Mouse (Mus musculus) limb, embryonic 12.5 days (tissue): ENCODE results near the gene Fbxo30. TPM values are rescaled to one million over a fixed set of nuclear protein-coding genes. Genes with fewer than 3 reads are reported as not detected.
"Not testable (repeated sequence)": the region's sequence is repeated elsewhere in the genome, so short reads cannot be mapped to it uniquely, and the experiment has no call there.

Experiments used
- ATAC-seq: fragments of 200-750 bp; cut with Nextera tagmentation; 2 replicates; pipeline ENCODE4 v1.8.0; 2017; ENCODE audit warnings: low read depth, moderate TSS enrichment; ENCODE audit not compliant: insufficient number of reproducible peaks, insufficient read depth, low FRiP score, low TSS enrichment
- H3K27ac ChIP-seq: fragments of 300-500 bp; sonication (generic); 2 replicates; pipeline ENCODE4 v1.5.1; 2016; ENCODE audit warnings: mild to moderate bottlenecking, moderate library complexity
- H3K27me3 ChIP-seq: fragments of 300-500 bp; sonication (generic); 2 replicates; pipeline ENCODE4 v1.6.1; 2016; ENCODE audit warnings: mild to moderate bottlenecking, moderate library complexity
- H3K36me3 ChIP-seq: fragments of 300-500 bp; sonication (generic); 2 replicates; pipeline ENCODE4 v1.6.1; 2016; ENCODE audit warnings: mild to moderate bottlenecking, moderate library complexity
- H3K4me1 ChIP-seq: fragments of 300-500 bp; sonication (generic); replicated peaks from 2 replicates; pipeline ENCODE4 v1.6.1; 2016
- H3K4me2 ChIP-seq: fragments of 300-500 bp; sonication (generic); 2 replicates; pipeline ENCODE4 v1.6.1; 2016; ENCODE audit warnings: mild to moderate bottlenecking, moderate library complexity
- H3K4me3 ChIP-seq: fragments of 300-500 bp; sonication (generic); replicated peaks from 2 replicates; pipeline ENCODE4 v1.5.1; 2016; ENCODE audit warnings: mild to moderate bottlenecking
- H3K9ac ChIP-seq: fragments of 300-500 bp; sonication (generic); replicated peaks from 2 replicates; pipeline ENCODE4 v1.6.1; 2016; ENCODE audit warnings: mild to moderate bottlenecking, moderate library complexity
- H3K9me3 ChIP-seq: fragments of 300-500 bp; sonication (generic); 2 replicates; pipeline ENCODE4 v1.6.1; 2016; ENCODE audit warnings: mild to moderate bottlenecking, moderate library complexity
- WGBS: fragments of 180-500 bp; shearing (Covaris S2); methylation state at CpG from one replicate; pipeline ENCODE4 v1.1.7; 2016; 5-methylcytosine and 5-hydroxymethylcytosine counted together
- polyA plus RNA-seq: library from polyadenylated mRNA; unstranded; fragments of >200 nt; fragmentation: Nextera tagmentation; extraction: Ambion mirVana; gene quantifications from 2 replicates; pipeline ENCODE4 v1.2.1, GENCODE M21; 2016

Fbxo30 gene
- polyA plus RNA-seq = 55.4 and 56.8 TPM in 2 replicates

DNA sequence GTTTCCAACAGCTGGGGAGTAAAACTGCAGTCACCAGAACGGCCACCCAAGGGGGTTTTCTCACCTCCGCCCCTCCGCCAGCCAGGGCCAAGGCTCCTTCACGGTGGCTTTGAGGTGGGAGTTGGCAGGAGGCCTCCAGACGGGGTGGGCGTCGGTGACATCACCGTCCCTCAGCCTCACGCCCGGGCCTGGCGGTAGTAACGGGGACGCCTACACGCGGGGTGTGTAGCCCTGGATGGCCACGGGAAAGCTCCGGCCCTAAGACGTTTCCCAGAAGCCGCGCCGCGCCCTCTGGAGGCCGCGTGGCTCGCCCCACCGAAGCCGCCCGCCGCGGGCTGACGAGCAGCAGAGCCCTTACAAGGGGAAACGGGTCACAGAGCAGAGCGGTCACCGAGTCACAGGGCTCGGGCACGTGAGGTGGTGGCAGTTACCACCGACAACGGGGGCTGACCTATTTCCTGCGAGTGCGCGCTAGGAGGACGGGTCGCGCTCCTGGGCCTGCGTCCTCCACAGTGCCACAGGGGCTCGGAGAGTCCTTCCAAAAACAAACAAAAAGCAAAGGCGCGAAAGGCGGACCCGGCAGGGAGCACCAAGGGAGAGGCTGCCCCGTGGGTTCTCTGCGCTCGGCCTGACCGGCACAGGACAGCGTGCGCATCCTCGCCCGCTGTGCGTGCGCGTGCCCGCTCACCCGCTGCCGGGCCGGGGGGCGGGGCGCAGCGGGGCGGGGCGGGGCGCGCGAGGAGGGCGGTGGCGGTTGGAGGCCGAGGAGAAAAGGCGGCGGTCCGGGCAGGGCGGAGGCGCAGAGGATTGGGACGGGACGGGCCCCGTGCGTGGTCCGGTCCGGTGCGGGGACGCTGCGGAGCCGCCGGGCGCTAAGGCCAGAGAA, at the start of gene Fbxo30:
TSS of gene Fbxo30 (plus strand) at position 753 of the 886 bp plus-strand sequence.
- Histone ChIP-seq H3K27ac (peak within 1 kb of the TSS; percentile 98), H3K9me3 (no peaks in the 10 kb centered on the region), H3K4me3 (peak within 1 kb of the TSS; percentile 89), H3K4me1 (peaks cover 3% of the 10 kb centered on the region; the same call in 1 of the 2 replicates), H3K36me3 (peaks cover 3% of the 10 kb centered on the region; the same call in 1 of the 2 replicates), H3K9ac (peak within 1 kb of the TSS; percentile 98), H3K4me2 (peak within 1 kb of the TSS; percentile 82), H3K27me3 (no peaks in the 10 kb centered on the region)
- 1% methylated on average over 86 of the region's 93 CpGs for WGBS
- ATAC-seq = peak; percentile 91

DNA sequence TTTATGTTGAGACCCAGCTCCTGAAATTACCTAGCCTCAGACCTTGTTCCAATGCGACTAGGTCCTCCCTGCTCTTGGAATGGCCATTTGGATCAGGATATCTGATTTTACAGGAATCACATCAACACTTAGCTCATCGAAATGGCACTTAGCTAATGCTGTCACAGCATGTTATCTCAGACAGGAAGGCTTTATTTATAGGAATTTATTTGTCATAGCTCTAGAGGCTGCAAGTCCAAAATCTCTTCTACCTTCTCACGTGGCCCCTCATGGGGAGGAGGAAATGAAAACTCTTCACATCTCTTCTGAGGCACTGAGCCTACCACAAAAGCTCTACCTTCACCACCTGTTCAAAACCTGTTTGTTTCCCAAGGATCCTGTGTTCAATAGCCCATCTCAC, 47.9 kb upstream of the Fbxo30 start:
- H3K9me3 ChIP-seq = no peaks in the 10 kb centered on the region
- H3K27me3 ChIP-seq = no peaks in the 10 kb centered on the region
- no peak overlapping the region for H3K4me3 ChIP-seq
- H3K4me2 ChIP-seq = no peak overlapping the region
- WGBS = 71% methylated on average over 3 of the region's 3 CpGs
- H3K36me3 ChIP-seq = no peaks in the 10 kb centered on the region
- no peak overlapping the region for H3K27ac ChIP-seq
- H3K9ac ChIP-seq = no peak overlapping the region
- ATAC-seq = no peak
- H3K4me1 ChIP-seq = no peaks in the 10 kb centered on the region

DNA sequence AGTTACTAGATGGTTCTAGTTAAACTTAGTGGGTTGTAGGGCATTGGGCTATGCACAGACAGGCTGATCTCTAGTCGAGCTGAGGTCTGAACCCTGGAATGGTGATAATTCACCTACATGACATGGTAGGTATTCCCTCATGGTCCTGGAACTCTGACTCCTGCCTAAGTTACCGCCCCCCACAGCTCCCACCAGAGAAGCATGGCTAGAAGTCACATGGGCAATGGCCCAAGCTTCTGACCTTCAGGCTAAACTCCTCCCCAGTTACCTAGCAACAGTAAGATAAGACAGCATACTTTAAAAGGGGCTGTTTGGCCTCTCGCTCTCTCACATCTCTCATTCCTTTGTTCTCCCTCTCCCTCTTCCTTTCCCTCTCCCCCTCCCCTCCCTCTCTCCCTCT, 38.1 kb upstream of the Fbxo30 start:
- H3K4me1 ChIP-seq, H3K27me3 ChIP-seq, H3K27ac ChIP-seq, H3K9ac ChIP-seq, H3K4me2 ChIP-seq, H3K9me3 ChIP-seq, H3K36me3 ChIP-seq, H3K4me3 ChIP-seq, ATAC-seq: not testable (repeated sequence)
- 65% methylated on average over 3 of the region's 3 CpGs for WGBS

DNA sequence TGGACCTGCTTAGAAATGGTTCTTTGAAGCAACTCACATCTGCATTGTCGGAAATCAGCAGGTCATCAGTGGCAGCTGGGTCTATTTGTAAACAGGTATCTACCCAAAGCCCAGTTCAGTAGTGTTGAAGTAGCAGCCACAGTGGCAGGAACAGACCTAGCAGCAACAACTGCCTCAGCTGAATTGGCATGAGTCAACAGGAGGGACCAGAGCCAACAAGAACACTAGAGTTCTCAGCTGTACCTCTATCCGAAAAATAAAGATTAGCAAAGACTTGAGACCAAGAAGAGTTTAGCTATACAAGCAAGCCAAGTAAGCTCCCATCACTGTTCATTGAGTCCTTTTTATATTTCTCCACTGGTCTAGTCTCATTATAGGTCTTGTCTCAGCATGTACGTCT, 32.9 kb upstream of the Fbxo30 start:
- ATAC-seq = no peak
- H3K27me3 ChIP-seq = no peaks in the 10 kb centered on the region
- H3K4me3 ChIP-seq = no peak overlapping the region
- no peak overlapping the region for H3K27ac ChIP-seq
- H3K9ac ChIP-seq = no peak overlapping the region
- H3K4me1 ChIP-seq = 0 out of 2 replicates have a peak, but pooled peaks cover 3% of the 10 kb centered on the region
- H3K9me3 ChIP-seq = no peaks in the 10 kb centered on the region
- no peaks in the 10 kb centered on the region for H3K36me3 ChIP-seq
- WGBS = 89% methylated on average over 3 of the region's 3 CpGs
- H3K4me2 ChIP-seq = no peak overlapping the region

DNA sequence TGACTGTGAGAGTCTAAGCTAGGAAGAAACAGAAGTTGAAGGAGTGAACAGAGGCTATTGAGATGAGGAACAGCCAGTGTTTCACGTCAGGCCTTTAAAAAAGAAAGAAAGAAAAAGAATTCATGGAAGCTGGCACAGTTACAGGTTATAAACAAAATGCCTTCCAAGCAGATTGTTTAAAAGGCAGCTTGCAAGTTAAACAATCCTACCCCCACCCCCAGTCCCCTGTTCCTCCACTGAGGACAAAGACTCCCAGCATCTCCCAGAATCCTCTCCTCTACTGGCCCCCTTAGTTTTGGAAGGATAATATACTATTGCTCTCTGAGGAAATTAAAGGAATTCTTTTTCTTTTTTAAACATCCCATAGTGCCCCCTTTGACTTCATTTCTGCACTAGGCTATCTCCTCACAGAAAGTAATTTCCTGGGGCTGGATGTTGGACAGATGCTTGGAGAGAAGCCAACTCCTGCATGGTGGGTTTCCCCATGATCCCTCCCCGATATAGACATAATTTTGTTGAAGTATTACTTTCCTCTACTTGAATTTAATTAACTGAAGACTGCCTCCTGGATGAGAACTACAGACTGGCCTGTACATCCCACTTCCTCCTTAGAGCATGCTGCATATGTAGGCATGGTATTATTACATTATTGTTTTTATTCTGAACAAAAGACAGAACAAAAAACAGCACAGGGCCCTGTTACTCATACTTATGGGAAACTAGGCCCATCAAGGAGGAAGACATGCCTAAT, 30.7 kb upstream of the Fbxo30 start:
- 0 out of 2 replicates have a peak, but pooled peaks cover 3% of the 10 kb centered on the region for H3K4me1 ChIP-seq
- no peaks in the 10 kb centered on the region for H3K27me3 ChIP-seq
- no peak overlapping the region; the same call in 1 of the 2 replicates for H3K27ac ChIP-seq
- WGBS = 57% methylated on average over 2 of the region's 2 CpGs
- no peak overlapping the region for H3K9ac ChIP-seq
- no peak overlapping the region for H3K4me3 ChIP-seq
- H3K36me3 ChIP-seq = no peaks in the 10 kb centered on the region
- H3K4me2 ChIP-seq = no peak overlapping the region
- no peaks in the 10 kb centered on the region for H3K9me3 ChIP-seq
- no peak for ATAC-seq

DNA sequence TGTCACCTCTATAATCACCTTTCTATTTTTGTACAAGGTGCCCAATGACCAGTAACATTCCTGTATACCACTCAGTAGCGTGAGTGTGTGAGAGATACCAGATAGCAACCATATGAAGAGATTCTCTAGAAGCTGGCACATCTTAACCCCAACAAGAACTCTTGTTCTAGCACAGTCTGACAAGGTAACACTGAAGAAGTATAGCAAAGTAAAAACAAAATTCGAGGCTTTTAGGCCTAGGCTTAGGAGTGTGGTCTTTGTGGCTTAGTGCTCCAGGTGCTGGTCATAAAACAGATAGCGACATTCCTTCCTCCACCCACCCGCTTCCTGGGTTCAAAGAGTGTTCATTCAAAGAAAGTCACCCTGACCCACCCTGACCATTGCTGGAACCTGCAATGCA, 27.5 kb upstream of the Fbxo30 start:
- WGBS = 75% methylated on average over 4 of the region's 4 CpGs
- not testable (repeated sequence) for H3K4me2 ChIP-seq

DNA sequence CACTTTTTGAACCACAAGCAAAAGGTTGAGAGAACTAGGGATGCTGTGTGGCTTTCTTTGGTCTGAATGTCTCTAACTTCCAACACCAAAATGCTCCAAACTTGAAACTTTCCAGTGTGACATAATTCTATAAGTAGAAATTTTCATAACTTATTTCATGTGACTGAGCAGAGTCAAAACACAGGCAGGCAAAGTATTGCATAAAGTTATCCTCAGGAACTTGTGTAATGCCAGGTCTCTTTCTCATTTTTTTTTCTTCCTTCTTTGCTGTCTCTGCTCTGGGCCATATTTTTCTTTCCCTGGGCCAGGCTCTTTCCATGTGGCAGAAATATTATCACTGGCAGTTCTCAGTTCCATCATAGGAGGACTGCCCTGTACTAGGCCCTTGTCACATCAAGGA, 21.0 kb upstream of the Fbxo30 start:
- Histone ChIP-seq H3K27ac (no peak overlapping the region), H3K27me3 (no peaks in the 10 kb centered on the region), H3K4me3 (no peak overlapping the region), H3K36me3 (no peaks in the 10 kb centered on the region), H3K9ac (no peak overlapping the region), H3K9me3 (0 out of 2 replicates have a peak, but pooled peaks cover 4% of the 10 kb centered on the region), H3K4me1 (no peaks in the 10 kb centered on the region), H3K4me2 (no peak overlapping the region)
- no peak for ATAC-seq

More for the DNA sequence above, 27.5 kb upstream of the Fbxo30 start:
- H3K9ac ChIP-seq, H3K9me3 ChIP-seq, H3K4me1 ChIP-seq, ATAC-seq, H3K4me3 ChIP-seq, H3K27ac ChIP-seq, H3K36me3 ChIP-seq, H3K27me3 ChIP-seq: not testable (repeated sequence)

DNA sequence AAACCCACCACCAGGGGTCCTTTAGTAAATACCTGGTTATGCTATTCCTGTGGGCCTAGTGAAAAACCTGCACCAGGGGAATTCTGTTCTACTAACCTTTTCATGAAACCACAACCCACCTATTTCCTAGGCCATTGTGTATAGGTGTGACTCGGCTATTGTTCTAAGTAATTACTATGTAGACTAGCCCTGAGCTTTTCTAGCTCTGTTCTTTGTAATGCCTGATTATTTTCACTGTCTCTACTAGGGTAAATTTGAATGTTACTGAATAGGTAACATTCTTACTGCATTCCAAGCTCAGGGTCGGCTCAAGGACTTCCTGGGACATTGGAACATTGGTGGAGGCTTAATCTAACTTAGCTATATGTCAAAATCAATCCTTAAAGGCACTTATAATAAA, 18.8 kb upstream of the Fbxo30 start:
- not testable (repeated sequence) for H3K27ac ChIP-seq, H3K4me3 ChIP-seq, H3K4me2 ChIP-seq, H3K9ac ChIP-seq, H3K4me1 ChIP-seq, H3K27me3 ChIP-seq, ATAC-seq, H3K9me3 ChIP-seq, H3K36me3 ChIP-seq
- WGBS = 82% methylated on average over 2 of the region's 2 CpGs

DNA sequence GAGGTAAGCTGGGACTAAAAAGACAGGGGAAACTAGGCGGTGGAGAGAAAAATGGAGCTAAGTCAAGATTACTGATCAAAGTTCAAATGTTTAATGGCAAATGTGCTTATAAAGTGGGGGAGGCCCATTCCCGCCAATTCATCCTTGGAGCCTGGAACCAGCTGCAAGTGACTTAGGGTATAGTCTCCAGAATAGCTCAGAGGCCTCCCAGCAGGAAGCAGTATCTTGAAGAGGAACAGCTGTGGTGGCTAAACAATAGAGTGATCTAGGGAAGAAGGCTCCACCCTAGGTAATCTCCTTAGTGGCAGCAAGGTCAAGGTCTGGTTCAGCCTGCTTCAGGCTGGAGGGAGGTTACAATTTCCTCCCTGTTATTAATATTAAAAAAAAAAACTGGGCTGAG, 17.3 kb upstream of the Fbxo30 start:
- not testable (repeated sequence) for H3K27me3 ChIP-seq, H3K9ac ChIP-seq, ATAC-seq, H3K4me1 ChIP-seq, H3K4me2 ChIP-seq, H3K27ac ChIP-seq, H3K4me3 ChIP-seq, H3K36me3 ChIP-seq, H3K9me3 ChIP-seq
- WGBS = 87% methylated on average over 2 of the region's 2 CpGs

DNA sequence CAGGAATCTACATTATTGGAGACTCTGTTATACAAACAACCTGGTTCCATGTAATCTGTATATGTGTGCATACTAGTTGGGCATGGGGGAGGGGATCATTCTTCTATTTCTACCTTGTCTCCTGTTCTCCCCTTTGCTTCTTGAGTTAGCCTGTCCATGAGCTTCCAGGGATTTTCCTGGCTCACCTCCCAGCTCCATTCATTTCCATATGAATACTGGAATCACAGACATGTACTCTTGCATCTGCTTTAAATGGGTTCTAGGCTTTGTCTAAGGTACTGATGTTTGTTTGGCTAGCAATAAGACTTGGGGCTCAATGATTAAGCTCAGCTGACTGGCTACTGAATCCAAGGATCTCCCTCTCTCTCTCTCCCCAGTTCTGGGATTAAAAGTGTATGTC, 12.0 kb upstream of the Fbxo30 start:
- H3K27ac ChIP-seq = no peak overlapping the region
- no peaks in the 10 kb centered on the region for H3K9me3 ChIP-seq
- no peaks in the 10 kb centered on the region for H3K36me3 ChIP-seq
- no peaks in the 10 kb centered on the region for H3K27me3 ChIP-seq
- H3K4me1 ChIP-seq = no peaks in the 10 kb centered on the region
- no peak overlapping the region for H3K9ac ChIP-seq
- no peak overlapping the region for H3K4me3 ChIP-seq
- ATAC-seq = no peak
- no peak overlapping the region for H3K4me2 ChIP-seq

DNA sequence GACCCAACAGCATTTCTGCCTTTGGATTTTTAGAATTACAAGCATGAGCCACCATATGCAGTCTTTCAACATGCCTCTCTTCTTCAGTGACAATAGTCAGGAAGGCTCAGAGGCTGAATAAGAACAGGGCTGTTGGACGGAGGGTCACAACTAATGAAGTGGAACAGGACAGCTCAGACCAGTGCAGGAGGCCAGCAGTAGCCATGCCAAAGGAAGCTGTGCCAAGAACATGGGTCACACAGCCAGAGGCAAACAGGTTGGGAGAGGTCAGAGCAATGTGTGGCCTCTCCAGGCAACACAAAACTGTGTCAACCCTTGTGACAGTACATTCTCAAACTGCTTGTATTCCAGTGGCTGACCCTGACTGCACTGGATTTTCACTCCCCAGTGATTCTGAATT, 6.7 kb upstream of the Fbxo30 start:
- no peak overlapping the region for H3K9ac ChIP-seq
- H3K27me3 ChIP-seq = no peaks in the 10 kb centered on the region
- H3K4me2 ChIP-seq = no peak overlapping the region
- H3K9me3 ChIP-seq = no peaks in the 10 kb centered on the region
- ATAC-seq = no peak
- no peak overlapping the region for H3K27ac ChIP-seq
- WGBS = 88% methylated on average over 1 of the region's 1 CpGs
- H3K4me3 ChIP-seq = no peak overlapping the region
- no peaks in the 10 kb centered on the region for H3K36me3 ChIP-seq
- no peaks in the 10 kb centered on the region for H3K4me1 ChIP-seq
